Mouse (Mus musculus): ENCODE data around the gene Gm15217. TPM values are rescaled to one million over a fixed set of nuclear protein-coding genes. Genes with fewer than 3 reads are reported as not detected.

The Gm15217 gene
- polyA plus RNA-seq, 1 experiment from 2014 or later: 1.2 TPM

- Histone ChIP-seq H3K4me3 (ENCODE audit: low read depth, low read length) (no peak overlapping the region), H3K9ac (ENCODE audit: low read length) (no peak overlapping the region), H3K36me3 (ENCODE audit: control insufficient read depth, insufficient read depth, low read length) (no peaks in the 10 kb centered on the region), H3K4me1 (replicated peaks; ENCODE audit: control insufficient read depth, insufficient read depth, low read length) (no peaks in the 10 kb centered on the region), H3K27me3 (replicated peaks; ENCODE audit: control insufficient read depth, insufficient read depth, low read length) (0 out of 2 replicates have a peak, but pooled peaks cover 3% of the 10 kb centered on the region), H3K9me3 (ENCODE audit: control insufficient read depth, low read length) (no peaks in the 10 kb centered on the region), H3K27ac (ENCODE audit: low read depth) (no peak overlapping the region), H3K4me2 (ENCODE audit: low read length) (no peak overlapping the region)
- 55% methylated on average over 4 of the region's 4 CpGs for WGBS
- ATAC-seq (replicated peaks; ENCODE audit: low FRiP score, low TSS enrichment, low read depth): no peak
- no peak for DNase-seq (ENCODE audit: low spot score)
Measured at GRCm38 (mm10) chr14:46410557-46411120, 31.4 kb downstream of the Gm15217 start.

GRCm38 (mm10) chr14:46412497-46413000 lies 33.3 kb downstream of the Gm15217 start:
- Histone ChIP-seq H3K36me3 (ENCODE audit: control insufficient read depth, insufficient read depth, low read length) (no peaks in the 10 kb centered on the region), H3K4me1 (replicated peaks; ENCODE audit: control insufficient read depth, insufficient read depth, low read length) (no peaks in the 10 kb centered on the region), H3K9ac (ENCODE audit: low read length) (no peak overlapping the region), H3K9me3 (ENCODE audit: control insufficient read depth, low read length) (no peaks in the 10 kb centered on the region), H3K4me2 (ENCODE audit: low read length) (no peak overlapping the region), H3K27ac (ENCODE audit: low read depth) (no peak overlapping the region), H3K4me3 (ENCODE audit: low read depth, low read length) (no peak overlapping the region), H3K27me3 (replicated peaks; ENCODE audit: control insufficient read depth, insufficient read depth, low read length) (0 out of 2 replicates have a peak, but pooled peaks cover 4% of the 10 kb centered on the region)
- ATAC-seq (replicated peaks; ENCODE audit: low FRiP score, low TSS enrichment, low read depth) (no peak), DNase-seq (ENCODE audit: low spot score) (no peak)
- WGBS: 63% methylated on average over 7 of the region's 7 CpGs

- Histone ChIP-seq H3K9me3 (ENCODE audit: control insufficient read depth, low read length) (no peaks in the 10 kb centered on the region), H3K4me3 (ENCODE audit: low read depth, low read length) (no peak overlapping the region), H3K4me1 (replicated peaks; ENCODE audit: control insufficient read depth, insufficient read depth, low read length) (no peaks in the 10 kb centered on the region), H3K4me2 (ENCODE audit: low read length) (no peak overlapping the region), H3K27ac (ENCODE audit: low read depth) (no peak overlapping the region), H3K27me3 (replicated peaks; ENCODE audit: control insufficient read depth, insufficient read depth, low read length) (0 out of 2 replicates have a peak, but pooled peaks cover 4% of the 10 kb centered on the region), H3K9ac (ENCODE audit: low read length) (no peak overlapping the region), H3K36me3 (ENCODE audit: control insufficient read depth, insufficient read depth, low read length) (no peaks in the 10 kb centered on the region)
- ATAC-seq (replicated peaks; ENCODE audit: low FRiP score, low TSS enrichment, low read depth): no peak
- no peak for DNase-seq (ENCODE audit: low spot score)
- WGBS: 77% methylated on average over 15 of the region's 15 CpGs
Measured at GRCm38 (mm10) chr14:46418371-46419097, 39.3 kb downstream of the Gm15217 start.

GRCm38 (mm10) chr14:46419269-46419668 lies 40.1 kb downstream of the Gm15217 start:
- H3K4me2 ChIP-seq (ENCODE audit: low read length): no peak overlapping the region
- H3K9me3 ChIP-seq (ENCODE audit: control insufficient read depth, low read length): no peaks in the 10 kb centered on the region
- WGBS: 49% methylated on average over 11 of the region's 11 CpGs
- H3K27ac ChIP-seq (ENCODE audit: low read depth): no peak overlapping the region
- H3K4me1 ChIP-seq (replicated peaks; ENCODE audit: control insufficient read depth, insufficient read depth, low read length): no peaks in the 10 kb centered on the region
- H3K36me3 ChIP-seq (ENCODE audit: control insufficient read depth, insufficient read depth, low read length): no peaks in the 10 kb centered on the region
- no peak overlapping the region for H3K9ac ChIP-seq (ENCODE audit: low read length)
- DNase-seq (ENCODE audit: low spot score): no peak
- no peak for ATAC-seq (replicated peaks; ENCODE audit: low FRiP score, low TSS enrichment, low read depth)
- 0 out of 2 replicates have a peak, but pooled peaks cover 4% of the 10 kb centered on the region for H3K27me3 ChIP-seq (replicated peaks; ENCODE audit: control insufficient read depth, insufficient read depth, low read length)
- H3K4me3 ChIP-seq (ENCODE audit: low read depth, low read length): no peak overlapping the region

GRCm38 (mm10) chr14:46421823-46422222 lies 42.6 kb downstream of the Gm15217 start:
- Histone ChIP-seq H3K27me3 (replicated peaks; ENCODE audit: control insufficient read depth, insufficient read depth, low read length) (no peaks in the 10 kb centered on the region), H3K9ac (ENCODE audit: low read length) (no peak overlapping the region), H3K4me1 (replicated peaks; ENCODE audit: control insufficient read depth, insufficient read depth, low read length) (no peaks in the 10 kb centered on the region), H3K4me3 (ENCODE audit: low read depth, low read length) (no peak overlapping the region), H3K9me3 (ENCODE audit: control insufficient read depth, low read length) (no peaks in the 10 kb centered on the region), H3K4me2 (ENCODE audit: low read length) (no peak overlapping the region), H3K27ac (ENCODE audit: low read depth) (no peak overlapping the region), H3K36me3 (ENCODE audit: control insufficient read depth, insufficient read depth, low read length) (no peaks in the 10 kb centered on the region)
- DNase-seq (ENCODE audit: low spot score) (no peak), ATAC-seq (replicated peaks; ENCODE audit: low FRiP score, low TSS enrichment, low read depth) (no peak)
- WGBS: 60% methylated on average over 3 of the region's 3 CpGs

- Histone ChIP-seq H3K4me1 (replicated peaks; ENCODE audit: control insufficient read depth, insufficient read depth, low read length) (no peaks in the 10 kb centered on the region), H3K36me3 (ENCODE audit: control insufficient read depth, insufficient read depth, low read length) (no peaks in the 10 kb centered on the region), H3K9me3 (ENCODE audit: control insufficient read depth, low read length) (no peaks in the 10 kb centered on the region), H3K4me3 (ENCODE audit: low read depth, low read length) (no peak overlapping the region), H3K9ac (ENCODE audit: low read length) (no peak overlapping the region), H3K4me2 (ENCODE audit: low read length) (no peak overlapping the region), H3K27ac (ENCODE audit: low read depth) (no peak overlapping the region), H3K27me3 (replicated peaks; ENCODE audit: control insufficient read depth, insufficient read depth, low read length) (no peaks in the 10 kb centered on the region)
- no peak for ATAC-seq (replicated peaks; ENCODE audit: low FRiP score, low TSS enrichment, low read depth)
- no peak for DNase-seq (ENCODE audit: low spot score)
- 80% methylated on average over 13 of the region's 13 CpGs for WGBS
Measured at GRCm38 (mm10) chr14:46427251-46427650, 48.0 kb downstream of the Gm15217 start.

GRCm38 (mm10) chr14:46430231-46430630 lies 51.0 kb downstream of the Gm15217 start:
- Histone ChIP-seq H3K4me2 (ENCODE audit: low read length) (no peak overlapping the region), H3K9me3 (ENCODE audit: control insufficient read depth, low read length) (no peaks in the 10 kb centered on the region), H3K36me3 (ENCODE audit: control insufficient read depth, insufficient read depth, low read length) (no peaks in the 10 kb centered on the region), H3K27ac (ENCODE audit: low read depth) (no peak overlapping the region), H3K4me1 (replicated peaks; ENCODE audit: control insufficient read depth, insufficient read depth, low read length) (no peaks in the 10 kb centered on the region), H3K27me3 (replicated peaks; ENCODE audit: control insufficient read depth, insufficient read depth, low read length) (no peaks in the 10 kb centered on the region), H3K9ac (ENCODE audit: low read length) (no peak overlapping the region), H3K4me3 (ENCODE audit: low read depth, low read length) (no peak overlapping the region)
- DNase-seq (ENCODE audit: low spot score): no peak
- 93% methylated on average over 5 of the region's 5 CpGs for WGBS
- no peak for ATAC-seq (replicated peaks; ENCODE audit: low FRiP score, low TSS enrichment, low read depth)
